8 mouse cellular contexts compared by ENCODE assay signal in the genomic region with DNA sequence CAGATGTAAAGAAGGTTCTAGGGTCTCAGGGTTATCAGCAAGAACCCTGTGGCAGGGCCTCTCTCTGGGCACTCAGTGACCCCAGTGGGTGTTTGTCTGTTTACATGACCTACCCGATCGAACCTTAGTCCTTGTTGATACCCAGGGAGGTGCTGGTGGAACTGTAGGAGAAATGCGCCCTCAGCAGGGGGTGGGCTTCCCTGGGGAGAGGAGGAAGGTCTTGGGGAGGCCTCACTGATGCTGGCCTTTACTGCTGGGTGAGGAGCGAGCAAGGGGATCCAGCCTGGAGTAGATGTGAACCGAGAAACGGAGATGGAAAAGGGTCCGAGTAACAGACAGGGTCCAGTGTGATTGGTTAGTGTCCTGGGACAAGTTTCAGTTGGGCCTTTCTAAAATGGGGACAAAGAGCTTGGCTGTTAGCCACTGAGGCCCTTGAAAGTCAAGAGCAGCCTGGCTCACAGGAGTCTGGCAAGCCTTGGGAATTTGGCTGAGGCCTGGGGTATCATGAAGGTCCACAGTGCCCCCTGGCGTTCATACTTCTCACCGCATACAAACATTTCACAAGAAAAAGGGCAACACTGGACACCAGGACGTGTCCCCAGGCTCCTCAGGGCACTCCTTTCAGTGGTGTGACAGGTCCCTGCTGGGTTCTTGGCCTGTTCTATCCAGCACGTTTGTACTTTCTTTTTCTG. TPM values are rescaled to one million over a fixed set of nuclear protein-coding genes. Genes with fewer than 3 reads are reported as not detected.
DNase-seq lines count a peak whose midpoint lies in the region; ATAC-seq lines count a peak whose summit lies in the region.

No protein-coding gene starts in this region.

- H3K4me1 ChIP-seq in forebrain, embryonic 13.5 days, result peaks cover 23% of the 10 kb centered on the region
- peaks cover 47% of the 10 kb centered on the region for H3K4me1 ChIP-seq in liver, embryonic 15.5 days (replicated peaks)
- H3K4me1 ChIP-seq in neural tube, embryonic 12.5 days, result no peaks in the 10 kb centered on the region

- WGBS in forebrain, embryonic 13.5 days, result 38% methylated on average over 11 of the region's 11 CpGs
- 51% methylated on average over 11 of the region's 11 CpGs for WGBS in liver, embryonic 15.5 days (ENCODE audit: insufficient replicate concordance)
- 44% methylated on average over 11 of the region's 11 CpGs for WGBS in neural tube, embryonic 12.5 days

- DNase-seq in CD8-positive naive resting alpha-beta T cell, adult 2 months (ENCODE audit: low read depth in 2 of 2, low spot score in 2 of 2), result peak; percentile 29 to 63
- peak; percentile 90 for DNase-seq in c-Kit-positive CD71-positive TER-119-negative erythroid progenitor cells, embryonic 14.5 days (ENCODE audit: low read depth)
- DNase-seq in heart, postnatal 10 days, result peak; percentile 93 to 96
- peak; percentile 92 to 93 for DNase-seq in kidney, postnatal 4 days
- peak; percentile 76 for DNase-seq in telencephalon, adult 2 months (ENCODE audit: low read depth, low spot score)

- H3K9me3 ChIP-seq in forebrain, embryonic 13.5 days (replicated peaks), result no peaks in the 10 kb centered on the region
- H3K9me3 ChIP-seq in liver, embryonic 15.5 days (replicated peaks), result no peaks in the 10 kb centered on the region
- H3K9me3 ChIP-seq in neural tube, embryonic 12.5 days, result no peaks in the 10 kb centered on the region

- peak; percentile 73 for ATAC-seq in forebrain, embryonic 13.5 days
- peak; percentile 46 for ATAC-seq in liver, embryonic 15.5 days (ENCODE audit: insufficient read depth)
- no peak for ATAC-seq in neural tube, embryonic 12.5 days (ENCODE audit: low FRiP score, low read depth)

- no peak overlapping the region for H3K4me3 ChIP-seq in forebrain, embryonic 13.5 days
- H3K4me3 ChIP-seq in liver, embryonic 15.5 days (replicated peaks), result peak overlapping the region; percentile 38
- H3K4me3 ChIP-seq in neural tube, embryonic 12.5 days, result no peak overlapping the region

- H3K4me2 ChIP-seq in forebrain, embryonic 13.5 days, result no peak overlapping the region
- H3K4me2 ChIP-seq in liver, embryonic 15.5 days, result peak overlapping the region; percentile 56
- H3K4me2 ChIP-seq in neural tube, embryonic 12.5 days (replicated peaks), result no peak overlapping the region

- 0 out of 2 replicates have a peak overlapping the region, but pooled peaks have one; percentile 39 for H3K9ac ChIP-seq in forebrain, embryonic 13.5 days
- H3K9ac ChIP-seq in liver, embryonic 15.5 days, result 0 out of 2 replicates have a peak overlapping the region, but pooled peaks have one; percentile 26
- peak overlapping the region; percentile 33; the same call in 1 of the 2 replicates for H3K9ac ChIP-seq in neural tube, embryonic 12.5 days

- intact Hi-C loops in heart, postnatal 10 days (cut with DNase I), result loop anchor here (1.0 to 10.0 kb wide), 4 partner anchors 29 to 175 kb away; a partner anchor contains a TSS

- H3K36me3 ChIP-seq in forebrain, embryonic 13.5 days (ENCODE audit: poor library complexity, severe bottlenecking), result peaks cover 27% of the 10 kb centered on the region
- H3K36me3 ChIP-seq in liver, embryonic 15.5 days (replicated peaks), result peaks cover 11% of the 10 kb centered on the region; the same call in 1 of the 2 replicates
- H3K36me3 ChIP-seq in neural tube, embryonic 12.5 days, result peaks cover 18% of the 10 kb centered on the region

- H3K27ac ChIP-seq in forebrain, embryonic 13.5 days, result peak overlapping the region; percentile 52; the same call in 1 of the 2 replicates
- H3K27ac ChIP-seq in liver, embryonic 15.5 days (replicated peaks), result peak overlapping the region; percentile 81
- H3K27ac ChIP-seq in neural tube, embryonic 12.5 days, result no peak overlapping the region

- no peaks in the 10 kb centered on the region for H3K27me3 ChIP-seq in forebrain, embryonic 13.5 days
- no peaks in the 10 kb centered on the region for H3K27me3 ChIP-seq in liver, embryonic 15.5 days
- no peaks in the 10 kb centered on the region for H3K27me3 ChIP-seq in neural tube, embryonic 12.5 days (replicated peaks)

RNA-seq across cellular contexts. Expression of a gene that starts 1.9 kb away (rescaled TPM):
- 59.9 and 65.3 TPM in 2 replicates for polyA plus RNA-seq in forebrain, embryonic 13.5 days (2015; fragmentation: Nextera tagmentation; extraction: Ambion mirVana)
- 10 to 100 TPM; 22.6 to 29.3 TPM for total RNA-seq in heart, postnatal 10 days (2021)
- polyA plus RNA-seq in liver, embryonic 15.5 days (2015; fragmentation: Nextera tagmentation; extraction: Ambion mirVana), result 50.2 and 51.8 TPM in 2 replicates
- 52.6 and 53.4 TPM in 2 replicates for polyA plus RNA-seq in neural tube, embryonic 12.5 days (2016; fragmentation: Nextera tagmentation; extraction: Ambion mirVana)

RNA-seq across cellular contexts. Expression of a gene that starts 9.2 kb away (rescaled TPM):
- not detected in 2 replicates for polyA plus RNA-seq in forebrain, embryonic 13.5 days (2015; fragmentation: Nextera tagmentation; extraction: Ambion mirVana)
- total RNA-seq in heart, postnatal 10 days (2021), result not detected
- not detected in 2 replicates for polyA plus RNA-seq in liver, embryonic 15.5 days (2015; fragmentation: Nextera tagmentation; extraction: Ambion mirVana)
- polyA plus RNA-seq in neural tube, embryonic 12.5 days (2016; fragmentation: Nextera tagmentation; extraction: Ambion mirVana), result not detected in 2 replicates

RNA-seq across cellular contexts. Expression of a gene that starts 28.8 kb away (rescaled TPM):
- 62.2 and 62.5 TPM in 2 replicates for polyA plus RNA-seq in forebrain, embryonic 13.5 days (2015; fragmentation: Nextera tagmentation; extraction: Ambion mirVana)
- 10 to 100 TPM; 22.0 to 31.4 TPM for total RNA-seq in heart, postnatal 10 days (2021)
- 17.5 and 17.8 TPM in 2 replicates for polyA plus RNA-seq in liver, embryonic 15.5 days (2015; fragmentation: Nextera tagmentation; extraction: Ambion mirVana)
- polyA plus RNA-seq in neural tube, embryonic 12.5 days (2016; fragmentation: Nextera tagmentation; extraction: Ambion mirVana), result 40.1 and 42.0 TPM in 2 replicates

RNA-seq across cellular contexts. Expression of a gene that starts 44.1 kb away (rescaled TPM):
- polyA plus RNA-seq in forebrain, embryonic 13.5 days (2015; fragmentation: Nextera tagmentation; extraction: Ambion mirVana), result 36.7 and 38.4 TPM in 2 replicates
- total RNA-seq in heart, postnatal 10 days (2021), result 10 to 100 TPM; 24.6 to 26.7 TPM
- polyA plus RNA-seq in liver, embryonic 15.5 days (2015; fragmentation: Nextera tagmentation; extraction: Ambion mirVana), result 10.3 and 11.8 TPM in 2 replicates
- 42.9 and 48.5 TPM in 2 replicates for polyA plus RNA-seq in neural tube, embryonic 12.5 days (2016; fragmentation: Nextera tagmentation; extraction: Ambion mirVana)

RNA-seq across cellular contexts. Expression of a gene that starts 53.0 kb away (rescaled TPM):
- polyA plus RNA-seq in forebrain, embryonic 13.5 days (2015; fragmentation: Nextera tagmentation; extraction: Ambion mirVana), result 60.6 and 74.9 TPM in 2 replicates
- total RNA-seq in heart, postnatal 10 days (2021), result 10 to 100 TPM in 1 of 2 experiments, 1 to 10 TPM in 1; 7.8 to 19.8 TPM
- polyA plus RNA-seq in liver, embryonic 15.5 days (2015; fragmentation: Nextera tagmentation; extraction: Ambion mirVana), result 0.91 and 0.96 TPM in 2 replicates
- 60.8 and 64.8 TPM in 2 replicates for polyA plus RNA-seq in neural tube, embryonic 12.5 days (2016; fragmentation: Nextera tagmentation; extraction: Ambion mirVana)
